Mouse (Mus musculus) thymus, postnatal 36 days (tissue): Measurements from ENCODE around the gene Ndc80.
A peak's percentile ranks its signal among the peaks of the same experiment; 100 is the strongest.
"Not testable (repeated sequence)": the region's sequence is repeated elsewhere in the genome, so short reads cannot be mapped to it uniquely, and the experiment has no call there.

ENCODE experiments used
- DNase-seq, 2 experiments: peaks; one replicate each; pipeline ENCODE4 v3.0.0; 2022; ENCODE audit warnings: mixed read lengths in 2 of 2

Gene Ndc80

DNA sequence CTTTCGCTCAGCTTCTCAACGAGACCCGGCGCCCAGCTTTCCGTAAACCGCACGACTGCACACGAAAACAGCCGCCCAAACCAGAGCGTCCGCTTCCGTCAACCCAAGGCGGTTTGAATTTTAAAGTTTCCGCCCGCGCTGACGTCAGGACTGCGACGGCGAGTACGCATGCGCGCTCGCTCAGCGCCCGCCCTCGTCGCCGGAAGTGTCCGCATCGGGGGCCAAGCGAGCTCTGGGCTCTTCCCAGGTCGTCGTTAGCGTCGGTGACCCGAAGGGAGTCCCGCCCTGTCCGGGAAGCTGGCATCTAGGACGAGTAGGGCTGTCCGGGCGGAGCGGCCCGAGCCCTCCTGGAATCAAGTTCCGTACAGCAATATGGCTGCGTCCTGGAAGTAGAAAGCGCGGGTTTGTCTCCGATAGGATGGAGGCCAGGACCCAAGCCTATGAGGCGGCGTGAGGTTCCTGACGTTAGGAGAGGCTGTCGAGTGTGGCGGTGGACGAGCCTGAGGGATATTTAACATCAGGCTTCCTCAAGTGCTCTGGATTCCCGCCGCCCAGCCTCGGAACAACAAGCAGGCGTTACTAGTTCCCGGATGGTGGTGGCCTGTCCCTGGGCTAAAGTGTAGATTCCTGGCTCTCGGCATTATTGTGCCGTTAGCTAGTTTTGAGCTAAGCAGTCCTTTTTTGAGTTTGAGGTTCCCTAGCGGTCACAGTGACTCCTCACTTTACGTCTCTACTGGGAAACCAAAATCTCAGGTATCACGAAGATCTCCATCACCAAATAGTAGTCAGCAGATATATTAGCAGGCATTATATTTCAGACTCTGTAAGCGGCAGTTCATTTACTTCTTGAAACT is at the start of gene Ndc80:
TSS of gene Ndc80 (minus strand) at position 147 of the 854 bp plus-strand sequence.
- peak; percentile 87 for DNase-seq

GRCm38 (mm10) chr17:71561631-71562030 is 35.0 kb upstream of the Ndc80 start:
- DNase-seq = no peak

DNA sequence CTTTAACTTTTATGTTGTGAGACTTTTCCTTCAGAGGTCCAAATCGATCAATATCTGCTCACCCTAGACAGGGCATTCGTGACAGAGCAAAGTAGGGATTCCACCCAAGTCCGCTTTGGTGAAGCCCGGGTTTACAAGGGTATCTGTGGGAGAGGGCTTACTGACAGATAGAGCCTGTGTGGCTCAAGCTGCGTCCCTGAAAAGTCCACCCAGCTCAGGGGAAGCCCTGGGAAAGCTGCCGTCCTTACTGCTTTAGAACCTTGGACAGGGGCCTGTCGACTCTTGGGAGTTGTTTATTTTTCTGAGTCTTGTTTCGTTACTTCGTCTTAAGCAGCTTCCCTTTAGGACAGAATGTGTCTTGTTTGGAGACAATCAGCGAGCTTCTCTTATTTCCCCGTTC is 26.2 kb upstream of the Ndc80 start:
- DNase-seq = no peak

- DNase-seq = peak; percentile 77 to 79
Observed at GRCm38 (mm10) chr17:71551757-71552451, 25.2 kb upstream of the Ndc80 start, which contains the start of gene Spdya. Spdya (plus strand) TSS chr17:71552061.

GRCm38 (mm10) chr17:71551350-71551749 is 24.7 kb upstream of the Ndc80 start:
- no peak for DNase-seq

DNA sequence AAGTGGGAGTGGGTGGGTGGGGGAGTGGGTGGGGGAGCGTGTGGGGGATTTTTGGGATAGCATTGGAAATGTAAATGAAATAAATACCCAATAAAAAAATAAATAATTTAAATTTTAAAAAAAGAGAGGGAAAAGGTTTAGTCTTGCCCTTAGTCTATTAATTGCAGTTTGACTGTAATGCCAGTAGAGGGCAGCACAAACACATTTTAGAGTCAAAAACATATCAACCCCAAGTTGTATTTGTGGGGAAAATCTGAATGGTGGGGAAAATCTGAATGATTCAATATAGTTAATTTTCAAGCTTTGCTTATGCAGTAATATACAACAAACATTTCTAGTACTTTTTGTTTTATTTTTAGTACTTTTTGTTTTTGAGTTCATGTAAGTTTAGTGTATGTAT is 21.9 kb upstream of the Ndc80 start:
- no peak for DNase-seq

DNA sequence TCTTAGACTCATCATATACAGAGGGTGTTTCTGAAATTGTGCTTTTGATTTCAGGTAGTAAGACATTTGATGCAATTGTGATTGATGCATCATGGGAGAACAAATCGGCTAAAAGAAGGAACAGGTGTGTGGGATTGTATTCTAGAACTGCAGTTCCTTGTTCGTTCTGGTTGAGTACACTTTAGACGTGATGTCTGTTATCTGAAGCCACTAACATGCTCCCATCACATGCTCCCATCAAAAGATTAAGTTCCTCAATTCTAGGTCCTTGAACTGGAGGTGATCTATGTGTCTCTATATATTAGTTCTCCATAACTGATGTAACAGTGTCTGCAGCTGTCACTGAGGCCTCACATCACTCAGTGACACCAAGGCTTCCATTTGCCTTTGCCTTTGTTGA is 10.5 kb upstream of the Ndc80 start:
- DNase-seq = no peak

DNA sequence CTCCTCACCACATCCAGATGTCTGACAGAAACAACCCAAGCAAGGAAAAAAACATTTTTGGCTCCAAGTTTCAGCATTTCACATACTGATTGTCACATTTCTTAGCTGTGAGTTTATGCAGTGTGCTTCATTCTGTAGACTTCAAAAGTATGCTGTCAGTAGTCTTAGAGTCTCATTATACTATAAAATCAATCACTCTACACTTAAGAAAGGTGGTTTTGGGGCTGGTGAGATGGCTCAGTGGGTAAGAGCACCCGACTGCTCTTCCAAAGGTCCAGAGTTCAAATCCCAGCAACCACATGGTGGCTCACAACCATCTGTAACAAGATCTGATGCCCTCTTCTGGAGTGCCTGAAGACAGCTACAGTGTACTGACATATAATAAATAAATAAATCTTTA is 8.9 kb upstream of the Ndc80 start:
- not testable (repeated sequence) for DNase-seq

GRCm38 (mm10) chr17:71528042-71528441 is 1.4 kb upstream of the Ndc80 start:
- no peak for DNase-seq

GRCm38 (mm10) chr17:71526302-71526708 is 352 bp downstream of the Ndc80 start:
- DNase-seq = no peak

GRCm38 (mm10) chr17:71510297-71510696 is 16.4 kb downstream of the Ndc80 start:
- no peak for DNase-seq

DNA sequence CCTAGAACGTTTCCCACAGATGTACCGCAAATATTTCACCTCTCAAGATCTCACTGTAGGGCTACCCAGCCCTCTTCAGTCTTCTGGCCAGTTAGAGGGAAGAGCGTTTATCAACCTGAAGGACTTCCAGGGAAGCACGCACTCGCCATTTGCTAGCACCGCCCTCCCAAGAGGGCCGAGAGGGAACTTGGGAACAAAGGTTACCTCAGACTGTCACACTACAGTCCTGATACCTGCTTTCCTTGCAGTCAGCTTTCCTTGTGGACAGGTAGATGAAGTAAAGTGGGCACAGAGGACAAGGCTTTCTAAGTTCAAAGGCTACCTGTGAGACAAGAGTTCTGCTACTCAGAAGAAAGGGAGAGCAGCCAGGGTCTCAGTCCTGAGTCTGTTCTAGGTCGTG is 19.8 kb downstream of the Ndc80 start:
- no peak for DNase-seq

DNA sequence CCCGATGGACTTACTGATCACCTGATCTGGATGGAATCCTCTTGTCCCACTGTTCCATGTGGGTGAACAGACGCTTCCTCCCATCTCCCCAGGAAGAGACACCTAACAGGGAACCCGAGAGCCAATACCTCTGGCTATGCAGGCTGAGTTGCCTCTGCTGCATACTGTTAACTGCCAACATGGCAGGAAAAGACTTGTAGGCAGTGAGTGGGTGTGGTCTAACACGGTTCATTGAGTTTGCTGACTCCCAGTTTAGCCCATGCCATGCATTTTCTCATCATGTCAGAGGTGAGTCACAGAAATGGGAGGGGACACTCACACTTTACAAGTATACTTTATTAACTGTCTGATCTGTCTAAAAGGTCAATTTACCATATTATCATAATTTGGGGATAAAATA is 30.9 kb downstream of the Ndc80 start:
- no peak for DNase-seq

GRCm38 (mm10) chr17:71491332-71491686 is 35.3 kb downstream of the Ndc80 start:
- no peak for DNase-seq

- peak; percentile 34 to 38 for DNase-seq
Observed at GRCm38 (mm10) chr17:71490666-71491331, 35.9 kb downstream of the Ndc80 start.

DNA sequence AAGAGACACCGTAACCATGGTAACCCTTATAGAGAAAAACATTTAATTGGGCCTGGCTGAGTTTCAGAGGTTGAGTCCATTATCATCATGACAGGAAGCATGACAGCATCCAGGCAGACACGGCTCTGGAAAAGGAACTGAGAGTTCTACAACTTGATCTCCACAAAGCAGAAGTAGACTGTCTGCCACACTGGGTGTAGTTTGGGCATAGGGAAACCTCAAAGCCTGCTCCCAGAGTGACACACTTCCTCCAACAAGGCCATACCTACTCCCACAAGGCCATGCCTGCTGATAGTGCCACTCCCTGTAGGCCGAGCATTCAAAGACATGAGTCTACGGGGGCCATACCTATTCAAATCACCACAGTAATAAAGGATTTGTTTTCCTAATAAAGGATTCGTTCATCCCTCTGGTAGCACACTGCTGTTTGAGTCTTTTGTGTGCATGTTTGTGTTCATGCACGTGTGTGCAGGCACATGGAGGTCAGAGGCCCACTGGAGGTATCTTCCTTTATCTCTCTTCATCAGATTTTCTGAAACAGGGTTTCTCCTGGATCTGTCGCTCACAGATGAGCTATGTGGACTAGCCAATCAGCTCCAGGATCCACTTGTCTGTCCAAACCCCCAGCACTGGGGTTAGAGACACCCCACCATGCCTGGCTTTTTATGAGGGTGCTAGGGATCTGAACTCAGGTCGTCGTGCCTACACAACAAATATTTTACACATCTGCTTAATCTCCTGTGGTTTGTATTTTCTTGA is 36.8 kb downstream of the Ndc80 start:
- DNase-seq = no peak

- DNase-seq = peak; percentile 43 to 67
Observed at GRCm38 (mm10) chr17:71486231-71486851, 40.3 kb downstream of the Ndc80 start.

GRCm38 (mm10) chr17:71485791-71486230 is 40.8 kb downstream of the Ndc80 start:
- peak; percentile 47 to 58 for DNase-seq

GRCm38 (mm10) chr17:71484711-71485110 is 41.9 kb downstream of the Ndc80 start:
- DNase-seq = no peak

GRCm38 (mm10) chr17:71483418-71484060 is 43.1 kb downstream of the Ndc80 start:
- no peak for DNase-seq

DNA sequence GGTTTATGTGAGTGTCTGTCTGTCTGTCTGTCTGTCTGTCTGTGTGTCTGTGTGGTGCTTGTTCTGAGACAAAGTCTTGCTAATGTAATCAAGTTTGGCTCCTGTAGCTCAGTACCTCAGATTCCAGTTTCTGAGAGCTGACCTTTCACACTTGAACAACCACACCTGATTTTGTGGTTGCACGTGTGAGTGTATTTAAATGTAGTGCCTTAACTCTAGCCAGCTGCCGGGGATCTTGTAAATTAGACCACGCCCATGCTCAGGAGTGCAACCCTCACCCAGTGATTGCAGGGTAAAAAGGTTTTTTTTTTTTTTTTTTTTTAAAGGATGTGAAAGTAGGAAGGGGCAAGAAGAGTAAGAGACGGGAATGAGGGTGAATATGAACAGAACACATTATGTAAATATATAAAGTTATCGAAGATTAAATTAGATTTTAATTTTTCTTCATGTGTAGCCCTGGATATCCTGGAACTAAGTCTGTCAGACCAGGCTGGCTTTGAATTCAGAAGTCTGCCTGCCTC is 47.2 kb downstream of the Ndc80 start:
- DNase-seq = peak; percentile 29 to 59
